In genomic region chr6:72768804-72769203, GRCm38 (mm10) we compare ENCODE assay signal across 8 mouse cellular contexts. TPM values are rescaled to one million over a fixed set of nuclear protein-coding genes. Genes with fewer than 3 reads are reported as not detected.
DNase-seq lines count a peak whose midpoint lies in the region; ATAC-seq and TF ChIP-seq lines count a peak whose summit lies in the region.

No protein-coding gene starts in this region.

- no peak for TF ChIP-seq POLR2A in limb, embryonic 14.5 days (IDR thresholded peaks at IDR 0.05; ENCODE audit: borderline replicate concordance, extremely low read depth, insufficient read depth, insufficient read length)

- no peak overlapping the region for H3K9ac ChIP-seq in limb, embryonic 14.5 days (ENCODE audit: low read depth, low read length, severe bottlenecking)
- H3K9ac ChIP-seq in liver, postnatal 0 days (replicated peaks), result no peak overlapping the region

- no peak overlapping the region for H3K4me3 ChIP-seq in limb, embryonic 14.5 days (replicated peaks; ENCODE audit: low read length)
- H3K4me3 ChIP-seq in liver, postnatal 0 days (ENCODE audit: low read depth, low read length), result no peak overlapping the region

- H3K4me2 ChIP-seq in limb, embryonic 14.5 days (replicated peaks; ENCODE audit: low read depth, low read length, severe bottlenecking), result peak overlapping the region; percentile 11
- no peak overlapping the region for H3K4me2 ChIP-seq in liver, postnatal 0 days (ENCODE audit: low read depth, low read length)

- TF ChIP-seq CTCF in liver, postnatal 0 days (IDR thresholded peaks at IDR 0.05; ENCODE audit: low read depth), result no peak

- H3K27me3 ChIP-seq in limb, embryonic 14.5 days (ENCODE audit: control insufficient read depth, insufficient read depth, low read length), result no peaks in the 10 kb centered on the region
- H3K27me3 ChIP-seq in liver, postnatal 0 days (ENCODE audit: insufficient read depth, low read length), result no peaks in the 10 kb centered on the region

- no peak for ATAC-seq in cerebellum, adult (ENCODE audit: insufficient number of reproducible peaks, low FRiP score, low TSS enrichment)
- ATAC-seq in limb, embryonic 14.5 days (ENCODE audit: low FRiP score, low read depth), result peak; percentile 79
- ATAC-seq in liver, postnatal 0 days, result no peak

- H3K27ac ChIP-seq in limb, embryonic 14.5 days (replicated peaks; ENCODE audit: low read depth, low read length), result peak overlapping the region; percentile 85
- no peak overlapping the region for H3K27ac ChIP-seq in liver, postnatal 0 days (ENCODE audit: low read depth)

- peak; percentile 11 for DNase-seq in cerebellum, adult 11-12 months
- DNase-seq in adrenal gland, postnatal 14 days, result peak; percentile 72
- DNase-seq in forelimb bud, embryonic 11.5 days (ENCODE audit: low read depth, low spot score), result peak; percentile 39
- DNase-seq in kidney, adult 18-20 months, result peak; percentile 68
- peak; percentile 88 for DNase-seq in limb, embryonic 14.5 days (ENCODE audit: low spot score)
- peak; percentile 57 for DNase-seq in skeletal muscle tissue, adult 2 months (ENCODE audit: low read depth, low spot score)
- DNase-seq in liver, postnatal 0 days, result no peak

- WGBS in limb, embryonic 14.5 days, result 40% methylated on average over 9 of the region's 9 CpGs
- 83% methylated on average over 9 of the region's 9 CpGs for WGBS in liver, postnatal 0 days (ENCODE audit: insufficient replicate concordance)

- no peaks in the 10 kb centered on the region for H3K9me3 ChIP-seq in limb, embryonic 14.5 days (ENCODE audit: control insufficient read depth, low read length)
- no peaks in the 10 kb centered on the region for H3K9me3 ChIP-seq in liver, postnatal 0 days (ENCODE audit: low read length)

- peaks cover 53% of the 10 kb centered on the region for H3K4me1 ChIP-seq in limb, embryonic 14.5 days (ENCODE audit: control insufficient read depth, insufficient read depth, low read length)
- peaks cover 10% of the 10 kb centered on the region for H3K4me1 ChIP-seq in liver, postnatal 0 days (ENCODE audit: insufficient read depth)

- no peak for TF ChIP-seq EP300 in liver, postnatal 0 days (IDR thresholded peaks at IDR 0.05; ENCODE audit: low read depth)

- H3K36me3 ChIP-seq in limb, embryonic 14.5 days (ENCODE audit: control insufficient read depth, insufficient read depth, low read length), result peaks cover 23% of the 10 kb centered on the region
- H3K36me3 ChIP-seq in liver, postnatal 0 days (replicated peaks; ENCODE audit: insufficient read depth, low read length), result no peaks in the 10 kb centered on the region

RNA-seq across cellular contexts. Expression of gene Tcf7l1, which starts 20.2 kb away (rescaled TPM):
- total RNA-seq in adrenal gland, postnatal 14 days (2021), result 18.2 and 21.4 TPM in 2 replicates
- polyA plus RNA-seq in limb, embryonic 14.5 days (2012; rRNA removed), result 78.1 and 103 TPM in 2 replicates
- 47.9 and 54.9 TPM in 2 replicates for polyA plus RNA-seq in limb, embryonic 14.5 days (2014; fragmentation: Nextera tagmentation; extraction: Ambion mirVana)
- polyA plus RNA-seq in liver, postnatal 0 days (2015; fragmentation: Nextera tagmentation; extraction: Ambion mirVana), result 5.7 and 5.8 TPM in 2 replicates
